Mouse (Mus musculus): ENCODE measurements around the gene Vangl1.

- TF ChIP-seq CTCF (IDR thresholded peaks at IDR 0.05; ENCODE audit: control insufficient read depth, insufficient read depth, insufficient read length) (no peak), USF1 (IDR thresholded peaks at IDR 0.05; ENCODE audit: low read depth) (no peak)
Observed at GRCm38 (mm10) chr3:102123654-102124053, 80.8 kb downstream of the Vangl1 start.
